Mouse (Mus musculus): Measurements from ENCODE around the gene Wdr46.
"Not testable (repeated sequence)": the region's sequence is repeated elsewhere in the genome, so short reads cannot be mapped to it uniquely, and the experiment has no call there.

Wdr46 gene

DNA sequence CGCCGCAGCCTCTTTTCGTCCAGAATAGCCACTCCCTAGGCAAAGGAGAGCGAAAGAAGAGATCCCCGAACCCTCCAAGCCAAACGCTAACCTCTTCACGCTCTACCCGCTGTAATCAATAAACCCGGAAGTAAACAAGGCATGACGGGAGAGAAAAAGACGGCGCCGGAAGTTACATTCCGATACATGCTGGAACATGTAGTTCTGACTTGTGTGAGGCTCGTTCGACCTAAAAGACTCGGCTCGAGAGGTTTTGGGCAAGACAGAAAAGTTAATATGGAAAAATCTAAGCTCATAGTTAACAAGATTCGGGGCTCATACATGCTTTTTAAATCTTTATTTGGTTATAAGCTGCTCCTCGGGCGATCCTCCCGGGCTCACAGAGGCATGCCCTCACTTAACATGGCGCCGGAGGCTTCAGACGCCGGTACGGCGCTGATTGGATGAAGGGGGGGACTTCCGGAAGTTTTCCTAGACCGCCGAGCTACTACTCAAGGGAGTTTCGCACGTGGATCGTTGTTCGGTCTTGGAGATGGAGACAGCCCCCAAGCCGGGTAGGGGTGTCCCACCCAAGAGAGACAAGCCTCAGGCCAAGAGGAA, at the start of gene Wdr46, which contains the start of gene Pfdn6:
Gene Wdr46, plus strand, starts transcription at position 455 of the 600 bp plus-strand sequence.
Gene Pfdn6, minus strand, starts transcription at position 138 of the 600 bp plus-strand sequence.
- DNase-seq, result peak; percentile 88 to 92

DNA sequence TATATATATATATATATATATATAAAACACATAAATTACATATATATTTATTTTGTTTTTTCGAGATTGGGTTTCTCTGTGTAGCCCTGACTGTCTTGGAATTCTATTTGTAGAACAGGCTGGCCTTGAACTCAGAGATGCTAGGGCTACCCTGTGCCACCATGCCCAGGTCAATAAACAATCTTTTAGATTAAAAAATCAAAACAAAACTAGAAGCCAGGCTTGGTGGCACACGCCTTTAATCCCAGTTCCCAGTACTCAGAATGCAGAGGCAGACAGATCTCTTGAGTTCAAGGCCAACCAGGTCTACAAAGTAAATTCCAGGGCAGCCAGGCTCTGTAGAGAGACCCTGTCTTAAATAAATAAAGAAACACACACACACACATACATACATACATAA, 49.1 kb upstream of the Wdr46 start:
- no peak for DNase-seq

- not testable (repeated sequence) for DNase-seq
These were observed 48.6 kb upstream of the Wdr46 start for GRCm38 (mm10) chr17:33891892-33892291.

GRCm38 (mm10) chr17:33892429-33892828, 48.0 kb upstream of the Wdr46 start:
- DNase-seq, result no peak

GRCm38 (mm10) chr17:33893011-33893410, 47.4 kb upstream of the Wdr46 start:
- DNase-seq, result not testable (repeated sequence)

GRCm38 (mm10) chr17:33897114-33897794, 43.2 kb upstream of the Wdr46 start:
- peak in 1 of 2 experiments; percentile 62 for DNase-seq

- not testable (repeated sequence) for DNase-seq
These were observed 42.3 kb upstream of the Wdr46 start for GRCm38 (mm10) chr17:33898193-33898592.

GRCm38 (mm10) chr17:33899642-33900041, 40.8 kb upstream of the Wdr46 start:
- no peak for DNase-seq

- no peak for DNase-seq
These were observed 40.0 kb upstream of the Wdr46 start for GRCm38 (mm10) chr17:33900281-33900988.

- DNase-seq, result no peak
These were observed 39.5 kb upstream of the Wdr46 start for GRCm38 (mm10) chr17:33900989-33901314.

GRCm38 (mm10) chr17:33901653-33902052, 38.8 kb upstream of the Wdr46 start:
- DNase-seq, result no peak

- no peak for DNase-seq
These were observed 38.4 kb upstream of the Wdr46 start for GRCm38 (mm10) chr17:33902079-33902478.

- DNase-seq, result no peak
These were observed 38.0 kb upstream of the Wdr46 start for GRCm38 (mm10) chr17:33902491-33902890.

DNA sequence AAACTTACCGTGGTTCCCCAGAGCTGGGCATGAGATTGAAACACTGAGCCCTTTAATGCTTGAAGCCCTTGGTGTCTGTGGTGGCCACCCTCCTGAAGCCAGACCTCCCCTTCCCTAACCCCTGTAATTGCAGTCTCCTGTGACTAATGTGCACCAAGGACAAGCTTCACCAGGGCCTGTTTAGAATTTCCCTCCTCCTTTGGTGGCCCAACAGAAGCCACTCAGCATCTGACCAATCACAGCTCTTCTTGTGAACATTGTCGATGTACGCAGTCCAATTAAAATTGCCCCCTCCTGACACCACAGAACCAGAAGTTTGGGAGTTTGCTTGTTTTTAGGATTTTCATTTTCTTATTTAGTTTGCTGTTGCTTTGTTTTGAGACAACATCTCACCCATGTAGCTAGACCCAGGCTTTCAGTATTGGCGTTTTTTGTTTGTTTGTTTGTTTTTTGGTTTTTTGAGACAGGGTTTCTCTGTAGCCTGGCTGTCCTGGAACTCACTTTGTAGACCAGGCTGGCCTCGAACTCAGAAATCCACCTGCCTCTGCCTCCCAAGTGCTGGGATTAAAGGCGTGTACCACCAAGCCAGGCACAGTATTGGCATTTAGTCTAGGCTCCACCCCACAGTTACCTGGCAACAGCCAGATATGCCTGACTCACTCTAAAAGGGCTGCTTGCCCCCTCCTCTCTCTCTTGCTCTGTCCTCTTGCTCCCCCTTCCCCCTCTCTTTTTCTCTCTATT, 36.4 kb upstream of the Wdr46 start:
- not testable (repeated sequence) for DNase-seq

GRCm38 (mm10) chr17:33904835-33905234, 35.6 kb upstream of the Wdr46 start, which contains the start of gene Platr17:
Platr17 (plus strand) TSS chr17:33905135.
- not testable (repeated sequence) for DNase-seq

DNA sequence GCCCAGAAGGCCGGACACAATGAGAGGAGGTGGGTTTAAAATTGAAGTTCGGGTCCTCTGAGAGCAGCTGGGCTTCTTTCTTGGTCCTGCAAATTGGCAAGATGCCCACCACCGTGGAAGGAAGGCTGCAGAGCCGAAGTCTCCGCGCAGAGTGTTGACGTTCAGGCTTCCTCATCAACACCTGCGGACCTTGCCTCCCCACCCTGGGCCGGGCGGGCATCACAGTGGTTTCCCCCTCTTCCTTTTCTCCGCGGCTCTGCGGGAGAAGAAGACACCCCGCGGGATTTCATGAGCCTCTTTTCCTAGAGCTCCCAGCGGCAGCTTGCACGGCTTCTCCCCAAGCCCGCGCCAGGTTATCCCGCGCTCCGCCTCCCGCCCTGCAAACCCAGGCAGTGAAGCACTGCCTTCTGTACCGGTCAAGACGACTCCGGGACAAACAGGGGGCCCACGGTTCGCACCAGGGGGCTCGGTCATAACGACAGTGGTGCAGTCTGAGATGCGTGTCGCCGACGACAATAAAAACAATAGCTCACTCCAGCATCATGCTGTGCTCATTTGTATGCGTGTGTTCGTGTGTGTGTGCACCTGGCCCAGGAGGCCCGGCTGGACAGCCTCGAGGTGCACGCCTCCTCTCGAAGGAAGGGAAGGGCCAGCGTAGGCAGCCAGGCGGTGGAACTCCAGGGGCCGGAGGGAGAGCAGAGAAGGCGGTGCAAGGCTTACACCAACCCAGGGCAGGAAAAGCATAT, 32.0 kb upstream of the Wdr46 start:
- DNase-seq, result peak; percentile 73 to 76

GRCm38 (mm10) chr17:33909077-33909868, 31.2 kb upstream of the Wdr46 start, which contains the start of gene Daxx:
Daxx (plus strand) TSS chr17:33909414.
- DNase-seq, result peak; percentile 98 to 99

GRCm38 (mm10) chr17:33909869-33910250, 30.6 kb upstream of the Wdr46 start:
- no peak for DNase-seq

DNA sequence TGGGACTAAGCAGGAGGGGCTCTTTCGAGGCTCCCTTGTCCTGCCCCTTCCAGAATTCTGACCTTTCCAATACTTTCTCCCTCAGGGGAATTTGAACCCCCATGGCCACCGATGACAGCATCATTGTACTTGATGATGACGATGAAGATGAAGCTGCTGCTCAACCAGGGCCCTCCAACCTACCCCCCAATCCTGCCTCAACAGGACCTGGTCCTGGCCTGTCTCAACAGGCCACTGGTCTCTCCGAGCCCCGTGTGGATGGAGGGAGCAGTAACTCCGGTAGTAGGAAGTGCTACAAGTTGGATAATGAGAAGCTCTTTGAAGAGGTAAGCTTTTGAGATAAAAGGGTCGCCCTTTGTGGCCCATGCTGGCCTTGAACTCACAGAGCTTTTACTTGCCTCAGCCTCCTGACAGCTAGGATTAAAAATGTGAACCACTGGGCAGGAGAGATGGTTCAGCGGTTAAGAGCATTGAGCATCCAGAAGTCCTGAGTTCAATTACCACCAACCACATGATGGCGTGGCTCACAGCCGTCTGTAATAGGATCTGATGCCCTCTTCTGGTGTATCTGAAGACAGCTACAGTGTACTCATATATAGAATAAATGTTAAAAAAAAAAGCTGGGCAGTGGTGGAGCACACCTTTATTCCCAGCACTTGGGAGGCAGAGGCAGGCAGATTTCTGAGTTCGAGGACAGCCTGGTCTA, 30.0 kb upstream of the Wdr46 start:
- DNase-seq, result no peak

DNA sequence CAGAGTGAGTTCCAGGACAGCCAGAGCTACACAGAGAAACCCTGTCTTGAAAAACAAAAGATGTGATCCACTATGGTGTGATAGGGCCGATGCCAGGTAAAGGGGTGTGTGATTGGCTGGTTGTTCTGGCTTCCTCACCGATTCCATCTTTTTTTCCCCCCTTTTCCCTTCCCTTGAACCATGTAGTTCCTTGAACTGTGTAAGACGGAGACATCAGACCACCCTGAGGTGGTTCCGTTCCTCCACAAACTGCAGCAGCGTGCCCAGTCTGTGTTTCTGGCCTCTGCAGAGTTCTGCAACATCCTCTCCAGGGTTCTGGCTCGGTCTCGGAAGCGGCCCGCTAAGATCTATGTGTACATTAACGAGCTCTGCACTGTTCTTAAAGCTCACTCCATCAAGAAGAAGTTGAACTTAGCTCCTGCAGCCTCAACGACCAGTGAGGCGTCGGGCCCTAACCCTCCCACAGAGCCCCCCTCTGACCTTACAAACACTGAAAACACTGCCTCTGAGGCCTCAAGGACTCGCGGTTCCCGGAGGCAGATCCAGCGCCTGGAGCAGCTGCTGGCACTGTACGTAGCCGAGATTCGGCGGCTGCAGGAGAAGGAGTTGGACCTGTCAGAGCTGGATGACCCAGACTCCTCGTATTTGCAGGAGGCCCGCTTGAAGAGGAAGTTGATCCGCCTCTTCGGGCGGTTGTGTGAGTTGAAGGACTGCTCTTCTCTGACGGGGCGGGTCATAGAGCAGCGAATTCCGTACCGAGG, 29.2 kb upstream of the Wdr46 start:
- DNase-seq, result no peak

Data from cerebellum, postnatal 25 days (tissue).